Mouse (Mus musculus) liver, embryonic 14.5 days (tissue): Measurements from ENCODE around the gene Csmd2. TPM values are rescaled to one million over a fixed set of nuclear protein-coding genes. Genes with fewer than 3 reads are reported as not detected.

Source experiments
- ATAC-seq: fragments of 200-750 bp; cut with Nextera tagmentation; 2 replicates; pipeline ENCODE4 v1.8.0; 2017; ENCODE audit warnings: moderate number of reproducible peaks, mild to moderate bottlenecking, moderate library complexity; ENCODE audit not compliant: insufficient read depth
- DNase-seq, 3 experiments: peaks; one replicate each; pipeline ENCODE4 v3.0.0-alpha.2; 2012 to 2013; ENCODE audit warnings: low read depth in 3 of 3, low spot score in 3 of 3
- H3K27ac ChIP-seq: fragments of 300-500 bp; sonication (generic); 2 replicates; pipeline ENCODE4 v1.5.1; 2014; ENCODE audit warnings: moderate library complexity, mild to moderate bottlenecking, control low read depth, inconsistent platforms
- H3K27me3 ChIP-seq: fragments of 300-500 bp; sonication (generic); 2 replicates; pipeline ENCODE4 v1.6.1; 2014; ENCODE audit warnings: mild to moderate bottlenecking, low read length, moderate library complexity; ENCODE audit not compliant: control insufficient read depth, insufficient read depth
- H3K36me3 ChIP-seq: fragments of 300-500 bp; sonication (generic); replicated peaks from 2 replicates; pipeline ENCODE4 v1.6.1; 2014; ENCODE audit warnings: low read depth; ENCODE audit not compliant: control insufficient read depth, insufficient read depth
- H3K4me1 ChIP-seq, 2 experiments: fragments of 200-500 bp in 1 of 2; fragments of 300-500 bp in 1 of 2; sonication (generic) in 1 of 2; replicated peaks; 2 replicates each; pipeline ENCODE4 v1.6.1; 2012 to 2014; ENCODE audit warnings: antibody characterized with exemption in 1 of 2, inconsistent platforms in 1 of 2, low read length in 1 of 2; ENCODE audit not compliant: control insufficient read depth in 2 of 2, insufficient read depth in 2 of 2
- H3K4me2 ChIP-seq: fragments of 300-500 bp; sonication (generic); 2 replicates; pipeline ENCODE4 v1.6.1; 2014; ENCODE audit warnings: low read depth, mild to moderate bottlenecking, control low read depth, moderate library complexity
- H3K4me3 ChIP-seq, 2 experiments: fragments of 200-500 bp in 1 of 2; fragments of 300-500 bp in 1 of 2; sonication (generic) in 1 of 2; 2 replicates each; pipeline ENCODE4 v1.5.1; 2012 to 2014; ENCODE audit warnings: low read depth in 2 of 2, low read length in 2 of 2, mild to moderate bottlenecking in 2 of 2, control low read depth in 1 of 2, inconsistent platforms in 1 of 2, moderate library complexity in 1 of 2; ENCODE audit not compliant: insufficient read depth in 1 of 2
- H3K9ac ChIP-seq: fragments of 300-500 bp; sonication (generic); replicated peaks from 2 replicates; pipeline ENCODE4 v1.6.1; 2014; ENCODE audit warnings: mild to moderate bottlenecking, control low read depth, moderate library complexity
- H3K9me3 ChIP-seq: fragments of 300-500 bp; sonication (generic); 2 replicates; pipeline ENCODE4 v1.6.1; 2016; ENCODE audit warnings: low read length, mixed read lengths; ENCODE audit not compliant: control insufficient read depth
- CTCF ChIP-seq: IDR thresholded peaks from 2 replicates; pipeline ENCODE4 v1.5.1; 2016; ENCODE audit warnings: antibody characterized with exemption, low read depth, control low read depth
- EP300 ChIP-seq: IDR thresholded peaks from 2 replicates; pipeline ENCODE4 v1.6.1; 2016; ENCODE audit warnings: antibody characterized with exemption, low read depth
- WGBS: fragments of 180-500 bp; shearing (Covaris S2); extraction: QIAGEN DNeasy Blood & Tissue Kit; methylation state at CpG from one replicate; pipeline ENCODE4 v1.1.7; 2014; ENCODE audit not compliant: insufficient replicate concordance; 5-methylcytosine and 5-hydroxymethylcytosine counted together
- polyA plus RNA-seq, 2 experiments: library from polyadenylated mRNA; depleted of rRNA in 1 of 2; stranded (reverse) in 1 of 2; unstranded in 1 of 2; fragments of >200 nt; fragmentation: Nextera tagmentation in 1 of 2; extraction: Ambion mirVana in 1 of 2; gene quantifications; 2 replicates each; pipeline versions ENCODE4 v1.2.1 to v1.2.3; 2012 to 2014

The Csmd2 gene
- polyA plus RNA-seq, 2 experiments = 0.01 TPM; not detected in 1

DNA sequence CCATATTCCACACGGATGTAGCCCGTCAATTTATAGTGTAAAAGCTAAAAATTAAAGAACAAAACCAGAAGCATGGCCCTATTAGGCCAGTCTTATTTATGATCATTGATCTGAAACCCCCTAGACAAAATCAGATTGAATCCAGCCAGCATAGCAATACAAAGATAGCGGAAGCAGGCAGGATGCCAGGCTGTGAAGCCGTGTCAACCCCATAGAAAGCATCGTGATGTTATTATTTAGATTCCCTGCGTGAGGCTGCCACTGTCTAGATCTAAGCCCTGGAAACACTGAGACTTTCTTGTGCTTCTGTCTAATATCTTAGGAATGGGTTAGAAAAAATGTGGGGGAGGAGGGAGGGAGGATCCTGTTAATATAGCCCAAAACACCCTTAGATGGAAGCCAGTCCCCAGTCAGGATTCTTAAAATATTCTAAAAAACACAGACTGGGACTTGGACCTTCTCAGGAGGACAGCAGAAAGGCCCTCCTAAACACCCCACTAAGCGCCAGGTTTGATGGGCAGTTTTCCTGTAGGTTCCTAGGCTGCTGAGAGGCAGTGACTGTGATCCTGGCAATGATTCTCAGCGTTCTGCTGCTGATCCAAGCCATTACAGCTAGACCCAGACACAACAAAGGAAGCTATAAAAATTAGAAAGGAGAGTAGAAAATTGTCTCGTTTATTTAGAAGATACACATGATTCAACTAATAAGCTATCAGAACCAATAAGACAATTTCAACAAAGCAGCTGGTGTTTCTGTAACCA, 419.6 kb downstream of the Csmd2 start:
- no peak overlapping the region for H3K4me2 ChIP-seq
- no peaks in the 10 kb centered on the region for H3K27me3 ChIP-seq
- ATAC-seq (no peak), DNase-seq (no peak)
- no peak overlapping the region for H3K27ac ChIP-seq
- WGBS = 58% methylated on average over 9 of the region's 9 CpGs
- H3K4me1 ChIP-seq = no peaks in the 10 kb centered on the region
- H3K9ac ChIP-seq = no peak overlapping the region
- no peaks in the 10 kb centered on the region; the same call in 1 of the 2 replicates for H3K9me3 ChIP-seq
- H3K36me3 ChIP-seq = no peaks in the 10 kb centered on the region
- no peak overlapping the region for H3K4me3 ChIP-seq
- TF ChIP-seq EP300 (no peak), CTCF (no peak)

DNA sequence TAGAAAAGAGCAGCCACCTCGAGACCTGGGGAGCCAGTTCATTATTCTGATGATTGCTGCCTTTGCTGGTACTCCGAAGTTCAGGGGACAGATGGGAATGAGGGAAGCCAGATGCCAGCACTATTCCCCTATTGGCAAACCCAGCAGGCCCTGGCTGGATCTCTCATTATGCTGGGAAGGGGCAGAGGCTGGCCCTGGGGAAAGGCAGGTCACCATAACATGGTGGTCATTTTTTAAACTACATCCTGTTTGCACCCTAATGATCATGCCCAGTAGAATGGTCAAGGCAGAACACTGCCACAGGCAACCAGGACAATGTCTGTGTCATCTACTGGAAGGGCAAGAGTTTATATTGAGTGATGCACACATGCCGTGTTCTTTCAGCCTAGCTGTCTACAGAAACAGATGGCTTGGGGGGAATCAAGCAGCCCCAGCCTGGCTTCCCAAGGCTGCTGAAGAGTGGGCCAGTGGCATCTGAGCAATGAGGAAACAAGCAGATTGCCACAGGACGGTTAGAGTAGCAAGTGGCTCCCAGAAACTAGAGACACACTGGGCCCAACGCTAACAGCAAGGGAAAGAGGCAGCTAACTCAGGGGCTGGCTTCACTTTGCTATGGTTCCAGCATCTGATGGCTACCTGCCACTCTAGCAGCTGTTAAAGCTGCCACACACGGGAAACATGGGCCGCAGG, 424.4 kb downstream of the Csmd2 start:
- TF ChIP-seq EP300 (no peak), CTCF (no peak)
- ATAC-seq = no peak
- 69% methylated on average over 7 of the region's 7 CpGs for WGBS

DNA sequence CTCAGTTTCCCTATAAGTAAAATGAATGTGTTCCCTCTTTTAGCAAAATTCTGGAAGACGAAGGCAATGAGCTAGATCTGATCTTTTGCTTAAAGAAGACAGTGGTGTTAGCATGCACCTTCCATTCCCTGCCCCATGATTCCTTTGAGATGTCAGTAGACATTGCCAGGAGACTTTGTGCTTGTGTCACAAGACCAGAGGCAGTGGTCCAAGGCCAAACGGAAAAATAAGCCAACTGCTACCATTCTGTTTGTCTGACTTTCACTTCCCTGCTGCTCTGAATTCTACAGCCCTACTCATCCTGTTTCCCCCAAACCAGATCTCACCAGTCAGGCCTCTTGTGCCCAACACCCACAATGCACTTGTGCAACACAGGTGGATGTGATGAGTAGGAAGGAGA, 427.1 kb downstream of the Csmd2 start:
- TF ChIP-seq EP300 (no peak), CTCF (no peak)
- no peak for ATAC-seq
- whole genome bisulfite sequencing = 54% methylated on average over 2 of the region's 2 CpGs

More for the DNA sequence above, 424.4 kb downstream of the Csmd2 start:
- Histone ChIP-seq H3K36me3 (no peaks in the 10 kb centered on the region), H3K4me3 (no peak overlapping the region), H3K9ac (no peak overlapping the region), H3K4me1 (no peaks in the 10 kb centered on the region), H3K27ac (no peak overlapping the region), H3K27me3 (no peaks in the 10 kb centered on the region), H3K9me3 (no peaks in the 10 kb centered on the region), H3K4me2 (no peak overlapping the region)
- DNase-seq = no peak

DNA sequence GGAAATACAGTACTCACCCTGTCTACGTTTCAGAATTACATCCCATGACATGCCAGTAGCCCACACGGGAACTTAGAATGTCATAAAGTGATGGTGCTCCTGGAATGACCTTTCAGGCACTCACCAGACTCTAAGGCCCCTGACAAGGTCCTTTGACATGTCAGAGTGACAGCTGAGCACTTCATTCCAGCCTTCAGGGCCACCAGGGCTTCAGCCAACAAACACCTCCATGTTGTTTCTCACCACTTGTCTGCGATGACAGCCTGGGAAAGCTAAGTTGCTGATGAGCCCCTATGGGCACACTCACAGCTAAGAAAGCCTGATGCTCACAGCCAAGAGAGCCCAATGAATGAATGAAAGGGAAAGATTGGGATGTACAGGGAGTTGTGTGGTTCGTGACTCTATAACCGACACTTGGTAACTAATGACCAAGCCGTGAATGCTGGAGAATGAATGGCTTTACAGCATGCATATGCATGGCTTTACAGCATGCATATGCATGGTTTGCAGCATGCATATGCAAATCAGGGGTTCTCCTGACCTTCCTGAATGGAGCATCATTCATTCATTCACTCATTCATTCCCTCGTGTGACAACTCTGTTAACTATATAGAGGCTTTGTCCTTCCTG, 432.4 kb downstream of the Csmd2 start:
- H3K4me3 ChIP-seq = no peak overlapping the region
- H3K9me3 ChIP-seq = no peaks in the 10 kb centered on the region
- H3K4me2 ChIP-seq = no peak overlapping the region
- no peaks in the 10 kb centered on the region for H3K36me3 ChIP-seq
- H3K4me1 ChIP-seq = no peaks in the 10 kb centered on the region
- no peak overlapping the region for H3K27ac ChIP-seq
- TF ChIP-seq CTCF = no peak
- no peak for TF ChIP-seq EP300
- 55% methylated on average over 7 of the region's 7 CpGs for WGBS
- ATAC-seq (no peak), DNase-seq (no peak)
- H3K27me3 ChIP-seq = no peaks in the 10 kb centered on the region
- H3K9ac ChIP-seq = no peak overlapping the region

More for the DNA sequence above, 427.1 kb downstream of the Csmd2 start:
- H3K4me3 ChIP-seq = no peak overlapping the region
- no peaks in the 10 kb centered on the region for H3K9me3 ChIP-seq
- no peaks in the 10 kb centered on the region for H3K27me3 ChIP-seq
- no peak overlapping the region for H3K4me2 ChIP-seq
- no peak overlapping the region for H3K27ac ChIP-seq
- no peak overlapping the region for H3K9ac ChIP-seq
- H3K36me3 ChIP-seq = no peaks in the 10 kb centered on the region
- no peak for DNase-seq
- no peaks in the 10 kb centered on the region for H3K4me1 ChIP-seq

DNA sequence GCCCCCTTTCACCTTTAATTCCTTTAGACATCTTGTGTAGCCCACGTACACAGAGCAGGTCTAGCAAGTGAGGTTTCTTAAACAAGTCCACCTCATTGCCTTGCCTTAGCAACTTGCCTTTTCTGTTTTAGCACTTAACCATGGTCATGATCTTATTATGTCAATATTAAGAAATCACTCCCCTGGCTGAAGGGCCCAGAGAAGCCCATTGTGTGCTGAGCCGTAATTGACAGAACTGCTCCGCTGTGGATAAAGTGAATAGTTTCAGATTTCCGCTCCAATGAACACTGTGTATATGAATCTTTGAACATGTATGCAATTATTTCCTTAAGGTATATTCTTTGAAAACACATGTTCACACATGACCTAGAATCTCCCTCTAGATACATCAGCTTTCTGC, 434.8 kb downstream of the Csmd2 start:
- TF ChIP-seq CTCF (no peak), EP300 (no peak)
- no peaks in the 10 kb centered on the region for H3K27me3 ChIP-seq
- H3K4me1 ChIP-seq = no peaks in the 10 kb centered on the region
- H3K36me3 ChIP-seq = no peaks in the 10 kb centered on the region
- no peak overlapping the region for H3K9ac ChIP-seq
- H3K4me3 ChIP-seq = no peak overlapping the region
- 67% methylated on average over 4 of the region's 4 CpGs for WGBS
- DNase-seq (no peak), ATAC-seq (no peak)
- H3K9me3 ChIP-seq = no peaks in the 10 kb centered on the region
- no peak overlapping the region for H3K4me2 ChIP-seq
- no peak overlapping the region for H3K27ac ChIP-seq
